Mouse (Mus musculus) heart, postnatal 25 days (tissue): ENCODE data around the gene Pttg1. TPM values are rescaled to one million over a fixed set of nuclear protein-coding genes. Genes with fewer than 3 reads are reported as not detected.
A peak's percentile ranks its signal among the peaks of the same experiment; 100 is the strongest.

ENCODE experiments used
- DNase-seq: peaks from one replicate; pipeline ENCODE4 v3.0.0; 2022; ENCODE audit warnings: low spot score
- intact Hi-C: fragments of 180-260 bp; cut with DNase I; formaldehyde crosslinking; loops from one replicate; pipeline ENCODE4 v1.15.1; 2025
- total RNA-seq, 2 experiments: library from RNA; stranded (reverse); gene quantifications; 2 replicates each; pipeline ENCODE4 v1.2.3; 2021

Pttg1 gene
- total RNA-seq, 2 experiments from 2014 or later, result 64.3 to 73.1 TPM

- intact Hi-C loops, result no loop called here
- peak; percentile 2 for DNase-seq
These were observed 14.6 kb downstream of the Pttg1 start for GRCm38 (mm10) chr11:43411413-43411812.

- intact Hi-C loops, result no loop called here
- DNase-seq, result no peak
These were observed 15.8 kb downstream of the Pttg1 start for GRCm38 (mm10) chr11:43410291-43410690.

GRCm38 (mm10) chr11:43408888-43409287, 17.2 kb downstream of the Pttg1 start:
- intact Hi-C loops, result no loop called here
- DNase-seq, result no peak

GRCm38 (mm10) chr11:43404150-43404807, 21.8 kb downstream of the Pttg1 start:
- intact Hi-C loops, result no loop called here
- no peak for DNase-seq

GRCm38 (mm10) chr11:43400131-43400530, 25.9 kb downstream of the Pttg1 start:
- DNase-seq, result no peak
- intact Hi-C loops, result no loop called here

GRCm38 (mm10) chr11:43399297-43399696, 26.8 kb downstream of the Pttg1 start:
- DNase-seq, result no peak
- intact Hi-C loops, result no loop called here

GRCm38 (mm10) chr11:43396672-43397071, 29.4 kb downstream of the Pttg1 start:
- no peak for DNase-seq
- intact Hi-C loops, result no loop called here

GRCm38 (mm10) chr11:43396246-43396645, 29.8 kb downstream of the Pttg1 start:
- intact Hi-C loops, result no loop called here
- no peak for DNase-seq

GRCm38 (mm10) chr11:43395073-43395948, 30.7 kb downstream of the Pttg1 start:
- no peak for DNase-seq
- intact Hi-C loops, result no loop called here

- intact Hi-C loops, result no loop called here
- DNase-seq, result no peak
These were observed 32.7 kb downstream of the Pttg1 start for GRCm38 (mm10) chr11:43393325-43393724.

- intact Hi-C loops, result no loop called here
These were observed 33.3 kb downstream of the Pttg1 start for GRCm38 (mm10) chr11:43392757-43393156.

GRCm38 (mm10) chr11:43389118-43389517, 36.9 kb downstream of the Pttg1 start:
- no peak for DNase-seq
- intact Hi-C loops, result no loop called here

More at GRCm38 (mm10) chr11:43392757-43393156, 33.3 kb downstream of the Pttg1 start:
- no peak for DNase-seq

- DNase-seq, result no peak
- intact Hi-C loops, result no loop called here
These were observed 37.6 kb downstream of the Pttg1 start for GRCm38 (mm10) chr11:43388122-43389097.

- DNase-seq, result no peak
- intact Hi-C loops, result no loop called here
These were observed 38.8 kb downstream of the Pttg1 start for GRCm38 (mm10) chr11:43387004-43387880.

- DNase-seq, result no peak
- intact Hi-C loops, result no loop called here
These were observed 40.3 kb downstream of the Pttg1 start for GRCm38 (mm10) chr11:43385716-43386115.

- peak; percentile 31 for DNase-seq
- intact Hi-C loops, result no loop called here
These were observed 40.9 kb downstream of the Pttg1 start for GRCm38 (mm10) chr11:43385055-43385649.

- DNase-seq, result no peak
- intact Hi-C loops, result no loop called here
These were observed 42.5 kb downstream of the Pttg1 start for GRCm38 (mm10) chr11:43383581-43383980.

- intact Hi-C loops, result no loop called here
These were observed 45.1 kb downstream of the Pttg1 start for GRCm38 (mm10) chr11:43380901-43381300.

More at GRCm38 (mm10) chr11:43380901-43381300, 45.1 kb downstream of the Pttg1 start:
- DNase-seq, result no peak
